In the genomic region with DNA sequence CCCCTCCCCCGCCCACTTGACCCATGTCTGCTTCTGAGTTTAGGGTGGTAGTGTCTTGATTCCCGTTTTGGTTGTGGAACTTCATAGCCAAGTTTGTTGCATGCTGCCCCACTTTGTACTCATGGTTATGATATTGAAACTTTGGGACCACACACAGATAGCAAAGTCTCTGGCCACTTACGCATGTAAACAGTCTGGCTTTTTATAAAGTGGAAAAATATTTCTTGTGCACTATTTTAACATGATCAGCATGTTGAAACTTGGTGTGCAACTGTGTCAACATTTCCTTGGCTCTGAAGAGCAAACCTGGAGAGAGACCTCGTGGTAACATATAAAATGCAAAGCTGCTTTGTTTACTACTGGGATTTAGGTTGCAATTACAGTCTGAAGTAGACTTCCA, we compare ENCODE assay signal across 21 mouse cellular contexts. TPM values are rescaled to one million over a fixed set of nuclear protein-coding genes. Genes with fewer than 3 reads are reported as not detected.
DNase-seq lines count a peak whose midpoint lies in the region; ATAC-seq and TF ChIP-seq lines count a peak whose summit lies in the region.
"Had no signal": no experiment of that assay in that cellular context is flagged by ENCODE, and none has a peak within 500 bp of the region (broad histone marks: within the 10 kb centered on the region; RNA-seq: fewer than 3 reads in every experiment).

No protein-coding gene starts in this region.

- WGBS in embryonic facial prominence, embryonic 14.5 days: 53% methylated on average over 4 of the region's 4 CpGs
- 86% methylated on average over 4 of the region's 4 CpGs for WGBS in embryonic facial prominence, embryonic 10.5 days
- WGBS in lung, embryonic 14.5 days: 52% methylated on average over 4 of the region's 4 CpGs
- 50% methylated on average over 4 of the region's 4 CpGs for WGBS in stomach, embryonic 16.5 days

- no peaks in the 10 kb centered on the region for H3K9me3 ChIP-seq in embryonic facial prominence, embryonic 14.5 days (ENCODE audit: control insufficient read depth, low read length)
- no peaks in the 10 kb centered on the region for H3K9me3 ChIP-seq in embryonic facial prominence, embryonic 10.5 days
- H3K9me3 ChIP-seq in lung, embryonic 14.5 days (ENCODE audit: low read depth, low read length): no peaks in the 10 kb centered on the region
- no peaks in the 10 kb centered on the region for H3K9me3 ChIP-seq in stomach, embryonic 16.5 days (replicated peaks; ENCODE audit: control insufficient read depth, low read length)
- H3K9me3 ChIP-seq: embryonic facial prominence, embryonic 12.5 days; liver, embryonic 12.5 days; megakaryocyte, embryonic 14.5 days; midbrain, embryonic 12.5 days; neural tube, embryonic 13.5 days had no signal

- no peak overlapping the region for H3K4me2 ChIP-seq in embryonic facial prominence, embryonic 14.5 days (ENCODE audit: low read depth, low read length)
- H3K4me2 ChIP-seq in lung, embryonic 14.5 days: no peak overlapping the region
- no peak overlapping the region for H3K4me2 ChIP-seq in stomach, embryonic 16.5 days (ENCODE audit: low read depth, low read length)
- H3K4me2 ChIP-seq: embryonic facial prominence, embryonic 12.5 days; liver, embryonic 12.5 days; midbrain, embryonic 12.5 days; neural tube, embryonic 13.5 days had no signal

- peak; percentile 59 for DNase-seq in embryonic facial prominence, embryonic 14.5 days (ENCODE audit: low spot score)
- no peak for DNase-seq in embryonic facial prominence, embryonic 10.5 days (ENCODE audit: low spot score)
- DNase-seq in lung, embryonic 14.5 days: peak; percentile 63
- DNase-seq in lung, adult 18-20 months: no peak
- DNase-seq in adipocyte (ENCODE audit: low spot score): peak; percentile 21
- DNase-seq in natural killer cell, adult 2 months (ENCODE audit: low spot score in 2 of 2): no peak
- DNase-seq: cerebellum, adult 11 months; cerebellum, adult 9-10 months; cerebellum, postnatal 36 days; right cerebral cortex, postnatal 4 days; thymus, postnatal 14 days had no signal

- peak; percentile 41; the same call in 1 of the 2 replicates for ATAC-seq in embryonic facial prominence, embryonic 14.5 days (ENCODE audit: low read depth)
- peak; percentile 59 for ATAC-seq in lung, embryonic 14.5 days (ENCODE audit: insufficient read depth)
- ATAC-seq in stomach, embryonic 16.5 days (ENCODE audit: insufficient read depth, low FRiP score): no peak
- ATAC-seq: forebrain, embryonic 16.5 days; liver, embryonic 12.5 days had no signal

- H3K27me3 ChIP-seq in embryonic facial prominence, embryonic 14.5 days (replicated peaks; ENCODE audit: control insufficient read depth, insufficient read depth, low read length): no peaks in the 10 kb centered on the region
- H3K27me3 ChIP-seq in embryonic facial prominence, embryonic 10.5 days (replicated peaks; ENCODE audit: low read depth, poor library complexity, severe bottlenecking): no peaks in the 10 kb centered on the region
- no peaks in the 10 kb centered on the region for H3K27me3 ChIP-seq in lung, embryonic 14.5 days (ENCODE audit: insufficient read depth, low read length)
- H3K27me3 ChIP-seq in stomach, embryonic 16.5 days (ENCODE audit: control insufficient read depth, insufficient read depth, low read length): no peaks in the 10 kb centered on the region
- H3K27me3 ChIP-seq: CH12.LX; embryonic facial prominence, embryonic 12.5 days; liver, embryonic 12.5 days; megakaryocyte, embryonic 14.5 days; midbrain, embryonic 12.5 days; neural tube, embryonic 13.5 days had no signal

- peaks cover 21% of the 10 kb centered on the region for H3K4me1 ChIP-seq in embryonic facial prominence, embryonic 14.5 days (ENCODE audit: control insufficient read depth, insufficient read depth, low read length)
- H3K4me1 ChIP-seq in embryonic facial prominence, embryonic 10.5 days: peaks cover 11% of the 10 kb centered on the region; the same call in 1 of the 2 replicates
- H3K4me1 ChIP-seq in lung, embryonic 14.5 days (ENCODE audit: insufficient read depth): peaks cover 14% of the 10 kb centered on the region
- H3K4me1 ChIP-seq in stomach, embryonic 16.5 days (ENCODE audit: control insufficient read depth, insufficient read depth, low read length): peaks cover 15% of the 10 kb centered on the region
- H3K4me1 ChIP-seq: embryonic facial prominence, embryonic 12.5 days; midbrain, embryonic 12.5 days; neural tube, embryonic 13.5 days had no signal

- H3K27ac ChIP-seq in embryonic facial prominence, embryonic 14.5 days (replicated peaks; ENCODE audit: low read depth, low read length): peak overlapping the region; percentile 44; the same call in 1 of the 2 replicates
- H3K27ac ChIP-seq in embryonic facial prominence, embryonic 10.5 days (replicated peaks): no peak overlapping the region
- peak overlapping the region; percentile 46; the same call in 1 of the 2 replicates for H3K27ac ChIP-seq in lung, embryonic 14.5 days (ENCODE audit: low read depth)
- H3K27ac ChIP-seq in stomach, embryonic 16.5 days (ENCODE audit: low read length): peak overlapping the region; percentile 17; the same call in 1 of the 2 replicates
- H3K27ac ChIP-seq: liver, embryonic 12.5 days; midbrain, embryonic 12.5 days had no signal

- TF ChIP-seq CTCF in lung, embryonic 14.5 days (IDR thresholded peaks at IDR 0.05; ENCODE audit: low read depth): no peak

- no peak overlapping the region for H3K4me3 ChIP-seq in embryonic facial prominence, embryonic 14.5 days (ENCODE audit: low read depth, low read length)
- no peak overlapping the region for H3K4me3 ChIP-seq in embryonic facial prominence, embryonic 10.5 days
- no peak overlapping the region for H3K4me3 ChIP-seq in lung, embryonic 14.5 days (ENCODE audit: low read depth, low read length)
- no peak overlapping the region for H3K4me3 ChIP-seq in stomach, embryonic 16.5 days (replicated peaks; ENCODE audit: low read length)
- H3K4me3 ChIP-seq: embryonic facial prominence, embryonic 12.5 days; erythroblast, embryonic 14.5 days; liver, embryonic 12.5 days; megakaryocyte, embryonic 14.5 days; midbrain, embryonic 12.5 days; myocyte; neural tube, embryonic 13.5 days had no signal

- no peaks in the 10 kb centered on the region for H3K36me3 ChIP-seq in embryonic facial prominence, embryonic 14.5 days (ENCODE audit: control insufficient read depth, insufficient read depth, low read length)
- no peaks in the 10 kb centered on the region for H3K36me3 ChIP-seq in embryonic facial prominence, embryonic 10.5 days (replicated peaks)
- no peaks in the 10 kb centered on the region for H3K36me3 ChIP-seq in lung, embryonic 14.5 days (ENCODE audit: insufficient read depth)
- no peaks in the 10 kb centered on the region for H3K36me3 ChIP-seq in stomach, embryonic 16.5 days (ENCODE audit: control insufficient read depth, insufficient read depth, low read length)
- H3K36me3 ChIP-seq: embryonic facial prominence, embryonic 12.5 days; liver, embryonic 12.5 days; midbrain, embryonic 12.5 days; neural tube, embryonic 13.5 days had no signal

- H3K9ac ChIP-seq in embryonic facial prominence, embryonic 14.5 days (ENCODE audit: low read depth, low read length): no peak overlapping the region
- no peak overlapping the region for H3K9ac ChIP-seq in lung, embryonic 14.5 days
- no peak overlapping the region for H3K9ac ChIP-seq in stomach, embryonic 16.5 days (ENCODE audit: low read length)
- H3K9ac ChIP-seq: embryonic facial prominence, embryonic 12.5 days; liver, embryonic 12.5 days; midbrain, embryonic 12.5 days; neural tube, embryonic 13.5 days had no signal

RNA-seq across cellular contexts. Expression of a gene that starts 56.3 kb away (rescaled TPM):
- 32.2 and 39.3 TPM in 2 replicates for polyA plus RNA-seq in embryonic facial prominence, embryonic 14.5 days (2014; fragmentation: Nextera tagmentation; extraction: Ambion mirVana)
- 23.5 and 27.6 TPM in 2 replicates for polyA plus RNA-seq in embryonic facial prominence, embryonic 10.5 days (2016; fragmentation: Nextera tagmentation; extraction: Ambion mirVana)
- 29.5 and 30.8 TPM in 2 replicates for polyA plus RNA-seq in lung, embryonic 14.5 days (2014; fragmentation: Nextera tagmentation; extraction: Ambion mirVana)
- 24.7 and 32.6 TPM in 2 replicates for polyA plus RNA-seq in stomach, embryonic 16.5 days (2015; fragmentation: Nextera tagmentation; extraction: Ambion mirVana)

RNA-seq across cellular contexts. Expression of a gene that starts 56.3 kb away (rescaled TPM):
- 12.3 and 13.8 TPM in 2 replicates for polyA plus RNA-seq in embryonic facial prominence, embryonic 14.5 days (2014; fragmentation: Nextera tagmentation; extraction: Ambion mirVana)
- 15.5 TPM in 2 replicates for polyA plus RNA-seq in embryonic facial prominence, embryonic 10.5 days (2016; fragmentation: Nextera tagmentation; extraction: Ambion mirVana)
- polyA plus RNA-seq in lung, embryonic 14.5 days (2014; fragmentation: Nextera tagmentation; extraction: Ambion mirVana): 11.9 and 12.2 TPM in 2 replicates
- polyA plus RNA-seq in stomach, embryonic 16.5 days (2015; fragmentation: Nextera tagmentation; extraction: Ambion mirVana): 13.7 and 18.7 TPM in 2 replicates

RNA-seq across cellular contexts. Expression of a gene that starts 56.5 kb away (rescaled TPM):
- 6.1 and 6.9 TPM in 2 replicates for polyA plus RNA-seq in embryonic facial prominence, embryonic 14.5 days (2014; fragmentation: Nextera tagmentation; extraction: Ambion mirVana)
- 7.3 and 8.4 TPM in 2 replicates for polyA plus RNA-seq in embryonic facial prominence, embryonic 10.5 days (2016; fragmentation: Nextera tagmentation; extraction: Ambion mirVana)
- 5.5 and 6.3 TPM in 2 replicates for polyA plus RNA-seq in lung, embryonic 14.5 days (2014; fragmentation: Nextera tagmentation; extraction: Ambion mirVana)
- 5.6 and 5.7 TPM in 2 replicates for polyA plus RNA-seq in stomach, embryonic 16.5 days (2015; fragmentation: Nextera tagmentation; extraction: Ambion mirVana)

Comparison
In these comparisons a context has a peak if more than half of its experiments do, and no peak if none do; other contexts are left out.
1. DNase-seq: peak in embryonic facial prominence, embryonic 14.5 days (single experiment), lung, embryonic 14.5 days (single experiment) and adipocyte (single experiment); none in embryonic facial prominence, embryonic 10.5 days (single experiment), lung, adult 18-20 months (0 of 2) and natural killer cell, adult 2 months (0 of 2).